ENCODE assay signal across 28 mouse cellular contexts in genomic region chr13:111193919-111194318, GRCm38 (mm10).
DNase-seq lines count a peak whose midpoint lies in the region; ATAC-seq and TF ChIP-seq lines count a peak whose summit lies in the region.
"Had no signal": no experiment of that assay in that cellular context is flagged by ENCODE, and none has a peak within 500 bp of the region (broad histone marks: within the 10 kb centered on the region; RNA-seq: fewer than 3 reads in every experiment).

No protein-coding gene starts in this region.

- no peak for TF ChIP-seq CTCF in layer of hippocampus, adult 2 months (conservative IDR thresholded peaks at IDR 0.05)

- no peak for DNase-seq in layer of hippocampus, adult 2 months (ENCODE audit: low spot score in 2 of 2)
- no peak for DNase-seq in layer of hippocampus, adult 9-10 months (ENCODE audit: low spot score)
- no peak for DNase-seq in neural tube, embryonic 10.5 days (ENCODE audit: extremely low spot score, low spot score)
- DNase-seq in adrenal gland, postnatal 25 days, result no peak
- DNase-seq in adrenal gland, postnatal 36 days, result no peak
- DNase-seq: adrenal gland, postnatal 14 days; cerebellum, adult 18-20 months; cerebellum, postnatal 10 days; gastrocnemius, postnatal 14 days; heart, adult 11 months; kidney, adult 11 months; kidney, postnatal 14 days; liver, postnatal 0 days; lung, postnatal 36 days; spleen, adult 18-20 months; thymus, postnatal 14 days had no signal

- H3K27ac ChIP-seq in layer of hippocampus, adult 2 months, result peak overlapping the region; percentile 28; the same call in 1 of the 2 replicates
- 0 out of 2 replicates have a peak overlapping the region, but pooled peaks have one; percentile 3 for H3K27ac ChIP-seq in neural tube, embryonic 13.5 days (replicated peaks)
- peak overlapping the region; percentile 72 for H3K27ac ChIP-seq in stomach, embryonic 15.5 days
- H3K27ac ChIP-seq: forebrain, embryonic 12.5 days; heart, embryonic 10.5 days; heart, embryonic 15.5 days; left cerebral cortex, adult 2 months; liver, embryonic 12.5 days; midbrain, embryonic 12.5 days had no signal

- no peak overlapping the region for H3K4me2 ChIP-seq in neural tube, embryonic 13.5 days
- H3K4me2 ChIP-seq in stomach, embryonic 15.5 days, result no peak overlapping the region
- H3K4me2 ChIP-seq: forebrain, embryonic 12.5 days; heart, embryonic 15.5 days; liver, embryonic 12.5 days; midbrain, embryonic 12.5 days had no signal

- no peaks in the 10 kb centered on the region for H3K27me3 ChIP-seq in neural tube, embryonic 13.5 days
- no peaks in the 10 kb centered on the region for H3K27me3 ChIP-seq in stomach, embryonic 15.5 days (replicated peaks)
- H3K27me3 ChIP-seq: forebrain, embryonic 12.5 days; heart, embryonic 15.5 days; liver, embryonic 12.5 days; megakaryocyte, embryonic 14.5 days; midbrain, embryonic 12.5 days had no signal

- WGBS in neural tube, embryonic 13.5 days, result 74% methylated on average over 2 of the region's 2 CpGs
- WGBS in stomach, embryonic 15.5 days, result 56% methylated on average over 2 of the region's 2 CpGs

- ATAC-seq in neural tube, embryonic 13.5 days (ENCODE audit: low read depth), result no peak
- peak; percentile 96 for ATAC-seq in stomach, embryonic 15.5 days (ENCODE audit: insufficient read depth, low FRiP score, low read depth)
- ATAC-seq: liver, embryonic 12.5 days; liver, postnatal 0 days; Patski had no signal

- no peaks in the 10 kb centered on the region for H3K36me3 ChIP-seq in neural tube, embryonic 13.5 days
- no peaks in the 10 kb centered on the region for H3K36me3 ChIP-seq in stomach, embryonic 15.5 days
- H3K36me3 ChIP-seq: forebrain, embryonic 12.5 days; heart, embryonic 10.5 days; heart, embryonic 15.5 days; liver, embryonic 12.5 days; midbrain, embryonic 12.5 days had no signal

- peaks cover 12% of the 10 kb centered on the region for H3K4me1 ChIP-seq in neural tube, embryonic 13.5 days (replicated peaks)
- no peaks in the 10 kb centered on the region for H3K4me1 ChIP-seq in stomach, embryonic 15.5 days
- H3K4me1 ChIP-seq: forebrain, embryonic 12.5 days; heart, embryonic 10.5 days; heart, embryonic 15.5 days; liver, embryonic 12.5 days; megakaryocyte, embryonic 14.5 days; midbrain, embryonic 12.5 days had no signal

- H3K9me3 ChIP-seq in neural tube, embryonic 13.5 days, result no peaks in the 10 kb centered on the region
- no peaks in the 10 kb centered on the region for H3K9me3 ChIP-seq in stomach, embryonic 15.5 days
- H3K9me3 ChIP-seq: forebrain, embryonic 12.5 days; heart, embryonic 10.5 days; heart, embryonic 15.5 days; liver, embryonic 12.5 days; megakaryocyte, embryonic 14.5 days; midbrain, embryonic 12.5 days had no signal

- H3K9ac ChIP-seq in neural tube, embryonic 13.5 days, result no peak overlapping the region
- no peak overlapping the region for H3K9ac ChIP-seq in stomach, embryonic 15.5 days
- H3K9ac ChIP-seq: forebrain, embryonic 12.5 days; heart, embryonic 15.5 days; liver, embryonic 12.5 days; liver, postnatal 0 days; midbrain, embryonic 12.5 days had no signal

- no peak overlapping the region for H3K4me3 ChIP-seq in layer of hippocampus, adult 2 months
- H3K4me3 ChIP-seq in neural tube, embryonic 13.5 days, result no peak overlapping the region
- H3K4me3 ChIP-seq in stomach, embryonic 15.5 days (replicated peaks), result no peak overlapping the region
- H3K4me3 ChIP-seq: erythroblast, embryonic 14.5 days; forebrain, embryonic 12.5 days; heart, embryonic 10.5 days; heart, embryonic 15.5 days; left cerebral cortex, adult 2 months; liver, embryonic 12.5 days; megakaryocyte, embryonic 14.5 days; midbrain, embryonic 12.5 days; myocyte had no signal

Comparison
In these comparisons a context has a peak if more than half of its experiments do, and no peak if none do; other contexts are left out.
1. H3K27ac ChIP-seq: peak in every context shown above with its lines; median percentile 72 in stomach, embryonic 15.5 days; 28 in layer of hippocampus, adult 2 months; 3 in neural tube, embryonic 13.5 days.